Mouse (Mus musculus) colon, adult 2 months (tissue): ENCODE results near the gene Ptprg. TPM values are rescaled to one million over a fixed set of nuclear protein-coding genes. Genes with fewer than 3 reads are reported as not detected.

Experiments used
- polyA plus RNA-seq: library from polyadenylated mRNA; depleted of rRNA; stranded (reverse); fragments of >200 nt; gene quantifications from 2 replicates; pipeline ENCODE4 v1.2.3, GENCODE M21; 2012; rRNA removed

The Ptprg gene
- polyA plus RNA-seq, result 22.0 and 23.9 TPM in 2 replicates

DNA sequence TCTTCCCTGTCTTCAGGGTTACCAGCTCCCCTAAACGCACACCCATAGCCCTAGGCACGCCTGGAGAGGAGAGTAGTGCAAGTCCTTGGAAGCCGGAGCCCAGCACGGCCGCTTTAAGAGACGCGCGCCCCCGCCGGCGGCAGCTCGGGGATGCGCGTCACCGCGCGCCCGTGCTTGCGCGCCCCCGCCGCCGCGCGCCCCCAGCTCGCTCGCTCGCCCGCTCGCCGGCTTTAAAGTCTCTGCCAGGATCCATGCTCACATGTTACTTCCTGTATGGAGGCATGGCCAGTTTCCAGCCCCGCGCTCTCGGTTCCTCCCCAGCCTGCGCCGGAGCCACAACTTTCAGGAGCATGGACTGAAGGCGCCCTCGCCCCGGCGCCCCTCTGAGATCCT is at the start of gene Ptprg:
Gene Ptprg, plus strand, starts transcription at position 260 of the 393 bp plus-strand sequence.

DNA sequence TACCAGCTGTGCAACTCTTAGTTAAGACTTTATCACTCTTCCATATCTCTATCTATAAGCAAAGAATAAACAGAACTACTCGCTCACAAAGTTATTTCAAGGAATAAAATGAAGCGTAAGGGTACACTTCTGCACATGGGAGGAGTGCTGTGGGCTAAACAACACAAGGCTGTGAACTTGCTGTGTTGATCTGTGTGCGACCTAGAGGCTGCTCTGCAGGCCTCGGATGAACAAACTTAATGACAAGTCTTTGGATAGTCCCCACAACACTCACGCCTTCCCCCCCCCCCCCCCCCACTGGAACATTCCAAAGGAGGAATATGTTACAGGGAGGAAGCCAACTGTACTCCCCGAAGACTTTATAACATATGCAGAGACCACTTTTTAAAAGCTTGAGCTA is 730.3 kb downstream of the Ptprg start, which contains the start of gene Gm49355:
Gene Gm49355, plus strand, starts transcription at position 336 of the 400 bp plus-strand sequence.

DNA sequence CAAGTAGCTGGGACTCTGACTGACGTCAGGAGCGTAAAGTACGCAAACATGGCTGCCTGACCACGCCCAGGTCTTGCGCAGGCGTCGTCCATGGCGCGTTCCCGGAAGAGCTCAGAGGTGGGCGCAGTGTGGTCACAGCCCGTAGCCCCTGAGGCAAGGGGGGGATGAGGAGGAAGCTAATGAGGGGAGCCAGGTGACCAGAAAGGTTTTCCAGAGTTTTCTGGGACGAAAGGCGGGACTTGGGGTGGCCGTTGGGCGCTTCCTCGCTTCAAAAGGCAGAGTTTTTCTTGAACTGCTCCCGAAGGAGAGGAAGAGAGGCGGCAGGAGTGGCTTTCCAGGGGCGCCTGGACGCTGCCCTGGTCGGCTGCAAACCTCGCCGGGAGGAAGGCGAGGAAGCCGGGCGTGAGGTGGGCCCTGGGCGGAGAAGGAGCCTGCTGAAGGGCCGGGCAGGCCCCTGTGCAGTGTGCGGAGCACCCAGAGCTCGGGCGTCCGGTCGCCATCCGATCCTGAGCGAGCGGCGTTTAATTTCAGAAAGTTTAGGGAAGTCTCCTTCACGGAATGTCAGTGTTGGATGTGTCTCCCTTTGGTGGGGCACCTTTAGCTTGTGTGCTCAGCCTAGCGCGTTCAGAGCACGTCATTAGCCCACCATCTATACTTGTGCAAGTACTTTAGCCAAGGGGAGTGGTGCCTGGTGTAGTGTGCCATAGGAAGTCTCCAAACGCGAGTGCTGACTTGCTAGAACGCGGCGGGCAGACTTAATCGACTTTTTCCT is 731.0 kb downstream of the Ptprg start, which contains the start of gene 3830406C13Rik:
Gene 3830406C13Rik, plus strand, starts transcription at position 33 of the 772 bp plus-strand sequence.

Other genes starting within 250 kb of the Ptprg start
- 0.15 and 0.24 TPM in 2 replicates for gene Gm3839, start 196.8 kb upstream of the Ptprg start, polyA plus RNA-seq